Mouse (Mus musculus): ENCODE data around the gene Stxbp1.

GRCm38 (mm10) chr2:32838147-32838884 lies 8.7 kb downstream of the Stxbp1 start:
- TF ChIP-seq POLR2A (IDR thresholded peaks at IDR 0.05; ENCODE audit: insufficient read depth, low read length) (no peak), CTCF (IDR thresholded peaks at IDR 0.05; ENCODE audit: low read depth, low read length) (no peak)

Measured in ES-Bruce4 (cell line).